Mouse (Mus musculus) liver, embryonic 16.5 days (tissue): Measurements from ENCODE around the gene Ap1m1. TPM values are rescaled to one million over a fixed set of nuclear protein-coding genes. Genes with fewer than 3 reads are reported as not detected.

Source experiments
- ATAC-seq: fragments of 200-750 bp; cut with Nextera tagmentation; 2 replicates; pipeline ENCODE4 v1.8.0; 2017; ENCODE audit warnings: low read depth, mild to moderate bottlenecking, moderate number of reproducible peaks, moderate library complexity
- H3K27ac ChIP-seq: fragments of 300-500 bp; sonication (generic); 2 replicates; pipeline ENCODE4 v1.5.1; 2014; ENCODE audit warnings: mild to moderate bottlenecking, low read length
- H3K27me3 ChIP-seq: fragments of 300-500 bp; sonication (generic); 2 replicates; pipeline ENCODE4 v1.6.1; 2014; ENCODE audit warnings: low read depth, low read length, mixed read lengths; ENCODE audit not compliant: control insufficient read depth, insufficient read depth
- H3K36me3 ChIP-seq: fragments of 300-500 bp; sonication (generic); 2 replicates; pipeline ENCODE4 v1.6.1; 2014; ENCODE audit warnings: mild to moderate bottlenecking; ENCODE audit not compliant: control insufficient read depth, insufficient read depth
- H3K4me1 ChIP-seq: fragments of 300-500 bp; sonication (generic); 2 replicates; pipeline ENCODE4 v1.6.1; 2014; ENCODE audit warnings: low read depth, low read length, mixed read lengths; ENCODE audit not compliant: control insufficient read depth
- H3K4me2 ChIP-seq: fragments of 300-500 bp; sonication (generic); 2 replicates; pipeline ENCODE4 v1.6.1; 2014; ENCODE audit warnings: low read depth, low read length, mixed read lengths
- H3K4me3 ChIP-seq: fragments of 300-500 bp; sonication (generic); 2 replicates; pipeline ENCODE4 v1.5.1; 2014; ENCODE audit warnings: low read depth, mild to moderate bottlenecking, low read length
- H3K9ac ChIP-seq: fragments of 300-500 bp; sonication (generic); 2 replicates; pipeline ENCODE4 v1.6.1; 2014; ENCODE audit warnings: low read depth, low read length
- H3K9me3 ChIP-seq: fragments of 300-500 bp; sonication (generic); replicated peaks from 2 replicates; pipeline ENCODE4 v1.6.1; 2016; ENCODE audit warnings: low read length; ENCODE audit not compliant: control insufficient read depth
- WGBS: fragments of 180-500 bp; shearing (Covaris S2); extraction: QIAGEN DNeasy Blood & Tissue Kit; methylation state at CpG from one replicate; pipeline ENCODE4 v1.1.7; 2014; ENCODE audit not compliant: insufficient replicate concordance; 5-methylcytosine and 5-hydroxymethylcytosine counted together
- polyA plus RNA-seq: library from polyadenylated mRNA; unstranded; fragments of >200 nt; fragmentation: Nextera tagmentation; extraction: Ambion mirVana; gene quantifications from 2 replicates; pipeline ENCODE4 v1.2.1, GENCODE M21; 2015

Gene Ap1m1
- polyA plus RNA-seq, 1 experiment from 2014 or later = 54.3 TPM

GRCm38 (mm10) chr8:72240951-72241350, 1.1 kb downstream of the Ap1m1 start:
- Histone ChIP-seq H3K27me3 (no peaks in the 10 kb centered on the region), H3K4me2 (peak overlapping the region; percentile 92), H3K27ac (peak overlapping the region; percentile 33; the same call in 1 of the 2 replicates), H3K4me3 (peak overlapping the region; percentile 90), H3K36me3 (0 out of 2 replicates have a peak, but pooled peaks cover 3% of the 10 kb centered on the region), H3K9ac (peak overlapping the region; percentile 80), H3K9me3 (no peaks in the 10 kb centered on the region), H3K4me1 (peaks cover 27% of the 10 kb centered on the region)
- ATAC-seq = no peak
- 49% methylated on average over 7 of the region's 7 CpGs for WGBS

- H3K9ac ChIP-seq = no peak overlapping the region
- no peak overlapping the region for H3K27ac ChIP-seq
- peaks cover 27% of the 10 kb centered on the region for H3K4me1 ChIP-seq
- H3K4me3 ChIP-seq = no peak overlapping the region
- no peak overlapping the region for H3K4me2 ChIP-seq
- ATAC-seq = no peak
- 0 out of 2 replicates have a peak, but pooled peaks cover 3% of the 10 kb centered on the region for H3K36me3 ChIP-seq
- 89% methylated on average over 1 of the region's 1 CpGs for WGBS
- no peaks in the 10 kb centered on the region for H3K9me3 ChIP-seq
- H3K27me3 ChIP-seq = no peaks in the 10 kb centered on the region
These were observed 2.4 kb downstream of the Ap1m1 start for GRCm38 (mm10) chr8:72242226-72242625.

- peaks cover 20% of the 10 kb centered on the region for H3K4me1 ChIP-seq
- no peak overlapping the region for H3K9ac ChIP-seq
- ATAC-seq = no peak
- 0 out of 2 replicates have a peak, but pooled peaks cover 3% of the 10 kb centered on the region for H3K36me3 ChIP-seq
- H3K9me3 ChIP-seq = no peaks in the 10 kb centered on the region
- no peak overlapping the region for H3K27ac ChIP-seq
- no peak overlapping the region for H3K4me2 ChIP-seq
- no peaks in the 10 kb centered on the region for H3K27me3 ChIP-seq
- WGBS = 13% methylated on average over 2 of the region's 2 CpGs
- no peak overlapping the region for H3K4me3 ChIP-seq
These were observed 4.8 kb downstream of the Ap1m1 start for GRCm38 (mm10) chr8:72244610-72245009.

GRCm38 (mm10) chr8:72257171-72257901, 17.5 kb downstream of the Ap1m1 start:
- WGBS = 46% methylated on average over 7 of the region's 7 CpGs
- H3K4me3 ChIP-seq = no peak overlapping the region
- no peak overlapping the region for H3K9ac ChIP-seq
- no peaks in the 10 kb centered on the region for H3K27me3 ChIP-seq
- no peaks in the 10 kb centered on the region for H3K9me3 ChIP-seq
- H3K4me1 ChIP-seq = no peaks in the 10 kb centered on the region
- no peak overlapping the region for H3K4me2 ChIP-seq
- peaks cover 3% of the 10 kb centered on the region; the same call in 1 of the 2 replicates for H3K36me3 ChIP-seq
- H3K27ac ChIP-seq = no peak overlapping the region
- no peak for ATAC-seq

GRCm38 (mm10) chr8:72257902-72258238, 18.1 kb downstream of the Ap1m1 start:
- Histone ChIP-seq H3K9me3 (no peaks in the 10 kb centered on the region), H3K27ac (no peak overlapping the region), H3K4me2 (no peak overlapping the region), H3K9ac (no peak overlapping the region), H3K27me3 (no peaks in the 10 kb centered on the region), H3K4me3 (no peak overlapping the region), H3K4me1 (no peaks in the 10 kb centered on the region), H3K36me3 (no peaks in the 10 kb centered on the region; the same call in 1 of the 2 replicates)
- WGBS = 75% methylated on average over 1 of the region's 1 CpGs
- ATAC-seq = no peak

GRCm38 (mm10) chr8:72259862-72260261, 20.0 kb downstream of the Ap1m1 start:
- H3K27me3 ChIP-seq = no peaks in the 10 kb centered on the region
- H3K9ac ChIP-seq = no peak overlapping the region
- 0 out of 2 replicates have a peak, but pooled peaks have one; percentile 28 for ATAC-seq
- no peak overlapping the region for H3K4me2 ChIP-seq
- H3K4me1 ChIP-seq = no peaks in the 10 kb centered on the region
- 58% methylated on average over 2 of the region's 2 CpGs for WGBS
- H3K27ac ChIP-seq = no peak overlapping the region
- H3K4me3 ChIP-seq = no peak overlapping the region
- no peaks in the 10 kb centered on the region for H3K9me3 ChIP-seq
- no peaks in the 10 kb centered on the region for H3K36me3 ChIP-seq

- H3K4me1 ChIP-seq = no peaks in the 10 kb centered on the region
- 51% methylated on average over 4 of the region's 4 CpGs for WGBS
- no peaks in the 10 kb centered on the region for H3K9me3 ChIP-seq
- H3K27ac ChIP-seq = no peak overlapping the region
- H3K4me3 ChIP-seq = no peak overlapping the region
- no peak overlapping the region for H3K4me2 ChIP-seq
- no peak overlapping the region for H3K9ac ChIP-seq
- H3K27me3 ChIP-seq = no peaks in the 10 kb centered on the region
- H3K36me3 ChIP-seq = no peaks in the 10 kb centered on the region
- ATAC-seq = no peak
These were observed 20.8 kb downstream of the Ap1m1 start for GRCm38 (mm10) chr8:72260585-72260984.

GRCm38 (mm10) chr8:72261019-72261418, 21.2 kb downstream of the Ap1m1 start:
- no peaks in the 10 kb centered on the region for H3K36me3 ChIP-seq
- no peak for ATAC-seq
- WGBS = 31% methylated on average over 2 of the region's 2 CpGs
- H3K27ac ChIP-seq = no peak overlapping the region
- no peak overlapping the region for H3K9ac ChIP-seq
- H3K4me1 ChIP-seq = no peaks in the 10 kb centered on the region
- H3K4me2 ChIP-seq = no peak overlapping the region
- H3K9me3 ChIP-seq = no peaks in the 10 kb centered on the region
- H3K27me3 ChIP-seq = no peaks in the 10 kb centered on the region
- H3K4me3 ChIP-seq = no peak overlapping the region

- no peak overlapping the region for H3K27ac ChIP-seq
- no peaks in the 10 kb centered on the region for H3K4me1 ChIP-seq
- H3K9ac ChIP-seq = no peak overlapping the region
- no peak overlapping the region for H3K4me2 ChIP-seq
- H3K27me3 ChIP-seq = no peaks in the 10 kb centered on the region
- H3K4me3 ChIP-seq = no peak overlapping the region
- H3K9me3 ChIP-seq = no peaks in the 10 kb centered on the region
- no peaks in the 10 kb centered on the region for H3K36me3 ChIP-seq
- no peak for ATAC-seq
These were observed 21.6 kb downstream of the Ap1m1 start for GRCm38 (mm10) chr8:72261431-72261830.
